Comparison of ENCODE assay signal across 20 mouse cellular contexts in genomic region chr6:39425181-39425580, GRCm38 (mm10). TPM values are rescaled to one million over a fixed set of nuclear protein-coding genes. Genes with fewer than 3 reads are reported as not detected.
"Had no signal": no experiment of that assay in that cellular context is flagged by ENCODE, and none has a peak within 500 bp of the region (broad histone marks: within the 10 kb centered on the region; RNA-seq: fewer than 3 reads in every experiment).

No protein-coding gene starts in this region.

- H3K4me3 ChIP-seq: intestine, embryonic 15.5 days; layer of hippocampus, adult 2 months; left cerebral cortex, adult 2 months; limb, embryonic 10.5 days; megakaryocyte, embryonic 14.5 days; midbrain, embryonic 15.5 days; neural tube, embryonic 12.5 days had no signal

- H3K36me3 ChIP-seq: intestine, embryonic 15.5 days; limb, embryonic 10.5 days; midbrain, embryonic 15.5 days; neural tube, embryonic 12.5 days had no signal

- H3K9ac ChIP-seq: intestine, embryonic 15.5 days; midbrain, embryonic 15.5 days; neural tube, embryonic 12.5 days had no signal

- H3K27ac ChIP-seq: intestine, embryonic 15.5 days; layer of hippocampus, adult 2 months; left cerebral cortex, adult 2 months; limb, embryonic 10.5 days; midbrain, embryonic 15.5 days; neural tube, embryonic 12.5 days; stomach, postnatal 0 days had no signal

- H3K4me2 ChIP-seq: intestine, embryonic 15.5 days; midbrain, embryonic 11.5 days; midbrain, embryonic 15.5 days; neural tube, embryonic 12.5 days had no signal

- ATAC-seq: intestine, embryonic 15.5 days; lung, postnatal 0 days; midbrain, embryonic 15.5 days had no signal

- DNase-seq: kidney, adult 18-20 months; kidney, postnatal 10 days; kidney, postnatal 4 days; lung, adult 2 months; lung, postnatal 4 days; right cerebral cortex, postnatal 25 days; thymus, adult 2 months; thymus, postnatal 25 days had no signal

- H3K27me3 ChIP-seq: intestine, embryonic 15.5 days; megakaryocyte, embryonic 14.5 days; midbrain, embryonic 15.5 days had no signal

- H3K4me1 ChIP-seq: intestine, embryonic 15.5 days; neural tube, embryonic 12.5 days had no signal

- H3K9me3 ChIP-seq: intestine, embryonic 15.5 days; limb, embryonic 10.5 days; megakaryocyte, embryonic 14.5 days; midbrain, embryonic 15.5 days; neural tube, embryonic 12.5 days had no signal

RNA-seq across cellular contexts. Expression of gene Rab19, which starts 44.2 kb away (rescaled TPM):
- total RNA-seq: layer of hippocampus, adult 2 months; layer of hippocampus, postnatal 10 days; left cerebral cortex, adult 2 months; left cerebral cortex, postnatal 14 days had no signal
